Mouse (Mus musculus) hindbrain, embryonic 12.5 days (tissue): ENCODE results near the gene Maml3. TPM values are rescaled to one million over a fixed set of nuclear protein-coding genes. Genes with fewer than 3 reads are reported as not detected.
A peak's percentile ranks its signal among the peaks of the same experiment; 100 is the strongest.

Experiments used
- ATAC-seq: fragments of 200-750 bp; cut with Nextera tagmentation; 2 replicates; pipeline ENCODE4 v1.8.0; 2017; ENCODE audit warnings: moderate TSS enrichment; ENCODE audit not compliant: low FRiP score
- H3K27ac ChIP-seq: fragments of 300-500 bp; sonication (generic); 2 replicates; pipeline ENCODE4 v1.5.1; 2016; ENCODE audit warnings: mild to moderate bottlenecking
- H3K27me3 ChIP-seq: fragments of 300-500 bp; sonication (generic); 2 replicates; pipeline ENCODE4 v1.6.1; 2016; ENCODE audit warnings: mild to moderate bottlenecking
- H3K36me3 ChIP-seq: fragments of 300-500 bp; sonication (generic); 2 replicates; pipeline ENCODE4 v1.6.1; 2016; ENCODE audit warnings: mild to moderate bottlenecking
- H3K4me1 ChIP-seq: fragments of 300-500 bp; sonication (generic); 2 replicates; pipeline ENCODE4 v1.6.1; 2016
- H3K4me2 ChIP-seq: fragments of 300-500 bp; sonication (generic); replicated peaks from 2 replicates; pipeline ENCODE4 v1.6.1; 2016; ENCODE audit warnings: mild to moderate bottlenecking
- H3K4me3 ChIP-seq: fragments of 300-500 bp; sonication (generic); 2 replicates; pipeline ENCODE4 v1.5.1; 2016; ENCODE audit warnings: mild to moderate bottlenecking
- H3K9ac ChIP-seq: fragments of 300-500 bp; sonication (generic); 2 replicates; pipeline ENCODE4 v1.6.1; 2016; ENCODE audit warnings: mild to moderate bottlenecking, moderate library complexity
- H3K9me3 ChIP-seq: fragments of 300-500 bp; sonication (generic); replicated peaks from 2 replicates; pipeline ENCODE4 v1.6.1; 2016; ENCODE audit warnings: mild to moderate bottlenecking
- WGBS: fragments of 180-500 bp; shearing (Covaris S2); methylation state at CpG from one replicate; pipeline ENCODE4 v1.1.7; 2016; 5-methylcytosine and 5-hydroxymethylcytosine counted together
- polyA plus RNA-seq: library from polyadenylated mRNA; unstranded; fragments of >200 nt; fragmentation: Nextera tagmentation; extraction: Ambion mirVana; gene quantifications from 2 replicates; pipeline ENCODE4 v1.2.1, GENCODE M21; 2016

The Maml3 gene
- polyA plus RNA-seq, 1 experiment from 2014 or later, result 8.3 TPM

GRCm38 (mm10) chr3:52103531-52104181 is 1.2 kb downstream of the Maml3 start:
- Histone ChIP-seq H3K36me3 (no peaks in the 10 kb centered on the region), H3K4me1 (peaks cover 4% of the 10 kb centered on the region; the same call in 1 of the 2 replicates), H3K9me3 (no peaks in the 10 kb centered on the region), H3K4me3 (peak overlapping the region; percentile 88), H3K27ac (peak overlapping the region; percentile 99), H3K27me3 (no peaks in the 10 kb centered on the region), H3K9ac (peak overlapping the region; percentile 90), H3K4me2 (peak overlapping the region; percentile 83)
- no peak for ATAC-seq
- WGBS, result under 1% methylated on average over 55 of the region's 55 CpGs

- Histone ChIP-seq H3K27ac (peak overlapping the region; percentile 99), H3K4me2 (peak overlapping the region; percentile 83), H3K9me3 (no peaks in the 10 kb centered on the region), H3K27me3 (no peaks in the 10 kb centered on the region), H3K36me3 (no peaks in the 10 kb centered on the region), H3K4me3 (peak overlapping the region; percentile 88), H3K9ac (peak overlapping the region; percentile 90), H3K4me1 (peaks cover 4% of the 10 kb centered on the region; the same call in 1 of the 2 replicates)
- peak; percentile 83 for ATAC-seq
- WGBS, result under 1% methylated on average over 51 of the region's 52 CpGs
Measured at GRCm38 (mm10) chr3:52102601-52103530, 2.0 kb downstream of the Maml3 start.

DNA sequence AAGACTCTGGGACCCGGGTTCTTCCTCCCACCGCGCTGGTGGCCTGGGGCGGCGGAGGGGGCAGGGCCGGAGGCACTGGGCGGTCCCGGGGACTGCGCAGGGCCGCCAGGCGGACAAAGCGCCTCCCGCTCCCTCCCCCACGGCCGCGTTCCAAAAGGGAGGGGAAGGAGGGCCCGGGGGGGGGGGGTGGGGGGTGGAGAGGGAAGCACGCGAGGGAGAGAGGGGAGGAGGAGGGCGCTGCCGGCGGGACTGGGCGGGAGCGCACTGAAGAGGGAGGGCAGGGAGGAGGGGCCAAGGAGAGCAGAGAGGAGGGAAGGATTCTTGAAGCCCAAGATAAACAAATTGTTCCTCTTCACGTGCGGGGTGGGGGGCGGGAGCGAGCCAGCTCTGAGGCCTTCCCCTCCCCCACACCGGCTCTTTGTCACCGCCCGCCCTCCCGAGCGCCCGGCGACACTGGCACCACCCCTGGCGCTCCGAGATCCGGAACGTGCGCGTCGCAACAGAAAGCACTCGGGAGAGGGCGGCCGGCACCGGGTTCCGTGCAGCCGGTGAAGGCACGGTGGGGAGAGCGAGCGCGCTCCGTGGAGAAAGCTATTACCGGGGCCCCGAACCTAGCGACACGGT is 2.8 kb downstream of the Maml3 start:
- H3K27ac ChIP-seq, result peak overlapping the region; percentile 99
- WGBS, result 0% methylated on average over 29 of the region's 57 CpGs

GRCm38 (mm10) chr3:52101401-52101976 is 3.4 kb downstream of the Maml3 start:
- peak; percentile 49 for ATAC-seq
- Histone ChIP-seq H3K27me3 (no peaks in the 10 kb centered on the region), H3K27ac (peak overlapping the region; percentile 99), H3K4me3 (peak overlapping the region; percentile 88), H3K9me3 (no peaks in the 10 kb centered on the region), H3K4me2 (peak overlapping the region; percentile 83), H3K4me1 (peaks cover 7% of the 10 kb centered on the region; the same call in 1 of the 2 replicates), H3K9ac (peak overlapping the region; percentile 90), H3K36me3 (no peaks in the 10 kb centered on the region)
- WGBS, result 2% methylated on average over 14 of the region's 14 CpGs

More for the DNA sequence above, 2.8 kb downstream of the Maml3 start:
- H3K4me2 ChIP-seq, result peak overlapping the region; percentile 83
- peak overlapping the region; percentile 88 for H3K4me3 ChIP-seq
- peaks cover 4% of the 10 kb centered on the region; the same call in 1 of the 2 replicates for H3K4me1 ChIP-seq
- peak overlapping the region; percentile 90 for H3K9ac ChIP-seq
- peak; percentile 86 for ATAC-seq
- no peaks in the 10 kb centered on the region for H3K36me3 ChIP-seq
- H3K9me3 ChIP-seq, result no peaks in the 10 kb centered on the region
- no peaks in the 10 kb centered on the region for H3K27me3 ChIP-seq

GRCm38 (mm10) chr3:52100926-52101325 is 4.0 kb downstream of the Maml3 start:
- peak overlapping the region; percentile 88 for H3K4me3 ChIP-seq
- 46% methylated on average over 9 of the region's 9 CpGs for WGBS
- H3K27me3 ChIP-seq, result no peaks in the 10 kb centered on the region
- H3K4me2 ChIP-seq, result peak overlapping the region; percentile 83
- H3K9ac ChIP-seq, result peak overlapping the region; percentile 90; the same call in 1 of the 2 replicates
- ATAC-seq, result no peak
- H3K36me3 ChIP-seq, result no peaks in the 10 kb centered on the region
- H3K4me1 ChIP-seq, result peaks cover 7% of the 10 kb centered on the region; the same call in 1 of the 2 replicates
- H3K27ac ChIP-seq, result peak overlapping the region; percentile 99
- no peaks in the 10 kb centered on the region for H3K9me3 ChIP-seq

DNA sequence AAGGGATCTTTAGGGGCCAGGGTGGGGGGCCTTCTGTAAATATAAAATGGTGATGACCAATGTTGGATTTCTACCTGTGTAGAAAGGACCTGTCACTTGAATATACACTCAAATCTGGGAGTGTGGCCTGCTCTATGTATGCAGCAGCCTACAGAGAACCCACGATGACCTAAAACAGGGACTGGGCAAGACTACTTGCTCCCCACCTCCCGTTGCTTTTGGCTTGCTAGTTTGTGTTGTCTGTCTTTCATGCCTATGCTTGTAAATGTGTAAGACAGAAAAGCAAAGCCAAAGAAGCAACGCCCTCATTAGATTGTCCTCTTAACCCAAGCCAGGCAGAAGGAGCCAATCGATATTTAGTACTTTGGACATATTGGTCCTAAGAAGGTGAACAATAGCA is 4.6 kb downstream of the Maml3 start:
- no peak for ATAC-seq
- 78% methylated on average over 4 of the region's 4 CpGs for WGBS
- H3K36me3 ChIP-seq, result no peaks in the 10 kb centered on the region
- H3K27me3 ChIP-seq, result no peaks in the 10 kb centered on the region
- no peak overlapping the region for H3K27ac ChIP-seq
- peaks cover 4% of the 10 kb centered on the region; the same call in 1 of the 2 replicates for H3K4me1 ChIP-seq
- no peak overlapping the region for H3K4me2 ChIP-seq
- no peak overlapping the region for H3K9ac ChIP-seq
- no peak overlapping the region for H3K4me3 ChIP-seq
- H3K9me3 ChIP-seq, result no peaks in the 10 kb centered on the region

DNA sequence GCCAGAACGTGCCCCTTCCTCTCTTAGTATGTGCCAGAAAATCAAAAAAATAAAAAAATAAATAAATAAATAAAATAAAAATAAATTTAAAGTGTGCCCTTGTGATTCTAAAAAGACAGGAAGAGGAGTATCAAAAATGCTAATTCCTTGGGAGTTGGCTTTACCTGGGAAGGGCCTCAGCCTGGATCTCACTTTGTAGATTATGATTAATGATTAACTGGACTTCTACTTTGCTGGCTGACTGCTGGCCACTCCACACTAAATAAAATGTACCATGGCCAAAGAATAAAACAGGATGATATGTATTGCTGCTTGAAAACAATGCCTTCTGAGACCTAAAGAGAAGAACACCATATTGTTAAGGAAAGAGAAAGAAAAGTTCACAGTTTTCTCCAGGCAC is 5.6 kb downstream of the Maml3 start:
- Histone ChIP-seq H3K4me2 (no peak overlapping the region), H3K4me1 (peaks cover 3% of the 10 kb centered on the region; the same call in 1 of the 2 replicates), H3K9me3 (no peaks in the 10 kb centered on the region), H3K27ac (no peak overlapping the region), H3K27me3 (no peaks in the 10 kb centered on the region), H3K4me3 (no peak overlapping the region), H3K9ac (no peak overlapping the region), H3K36me3 (no peaks in the 10 kb centered on the region)
- 74% methylated on average over 1 of the region's 1 CpGs for WGBS
- ATAC-seq, result no peak

DNA sequence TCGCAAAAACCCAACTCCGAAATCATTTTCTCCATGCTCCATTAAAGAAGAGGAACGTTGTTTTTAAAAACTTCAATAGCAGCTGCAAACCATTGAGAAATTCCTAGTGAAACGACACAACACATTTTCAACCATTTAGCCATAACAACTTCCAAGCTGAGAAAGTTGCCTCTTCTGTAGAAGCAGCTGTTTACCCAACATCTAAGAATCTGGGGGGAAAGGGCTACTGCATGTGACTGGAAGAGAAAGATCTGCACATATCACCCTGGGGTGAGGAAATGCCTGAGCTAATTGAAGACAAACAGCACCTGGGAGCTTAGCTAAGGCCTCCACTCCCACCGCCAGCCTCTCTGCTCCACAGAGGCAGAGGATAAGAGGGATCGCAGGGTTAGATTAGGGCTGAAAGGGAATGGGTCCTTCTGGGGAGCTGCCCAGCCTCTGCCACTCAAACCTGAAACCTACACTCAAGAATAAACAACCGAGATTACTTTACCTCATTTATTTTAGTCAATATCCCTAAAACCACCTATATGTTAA is 13.5 kb downstream of the Maml3 start:
- Histone ChIP-seq H3K27ac (no peak overlapping the region; the same call in 1 of the 2 replicates), H3K9ac (no peak overlapping the region)
- ATAC-seq, result no peak

DNA sequence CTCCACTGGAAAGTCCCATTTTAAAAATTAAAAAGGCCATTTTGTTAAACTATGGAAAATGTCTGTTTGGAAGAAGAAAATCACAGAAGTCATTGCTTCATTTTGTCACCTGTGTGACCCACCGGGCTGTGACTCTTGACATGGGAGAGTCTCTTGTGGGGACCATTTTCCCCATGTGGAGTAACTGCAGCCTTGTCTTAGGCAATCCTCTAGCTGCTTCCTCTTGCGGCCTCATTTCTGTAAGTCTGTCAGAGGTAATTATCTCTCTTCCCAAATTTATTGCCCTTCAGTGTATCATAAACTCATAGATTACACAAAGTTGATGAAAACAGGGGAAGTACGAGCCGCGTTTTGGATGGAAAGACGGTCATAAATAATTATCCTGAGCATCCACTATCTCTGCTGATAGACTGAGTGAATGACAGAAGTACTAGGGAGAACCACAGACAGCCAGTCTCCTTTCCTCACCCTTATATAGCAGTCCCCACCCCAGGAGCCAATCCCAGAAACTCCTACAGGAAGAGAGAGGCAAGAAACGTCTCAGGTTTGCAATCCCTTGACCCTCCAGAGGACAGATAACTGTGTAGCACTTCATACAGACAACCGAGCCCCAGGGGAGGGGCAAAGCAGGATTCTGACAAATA is 14.5 kb downstream of the Maml3 start:
- WGBS, result 78% methylated on average over 8 of the region's 8 CpGs
- ATAC-seq, result no peak
- H3K27me3 ChIP-seq, result no peaks in the 10 kb centered on the region
- H3K9ac ChIP-seq, result no peak overlapping the region
- H3K4me1 ChIP-seq, result peaks cover 33% of the 10 kb centered on the region
- no peaks in the 10 kb centered on the region for H3K9me3 ChIP-seq
- H3K36me3 ChIP-seq, result no peaks in the 10 kb centered on the region
- H3K4me2 ChIP-seq, result no peak overlapping the region
- no peak overlapping the region for H3K27ac ChIP-seq
- H3K4me3 ChIP-seq, result no peak overlapping the region

More for the DNA sequence above, 13.5 kb downstream of the Maml3 start:
- 51% methylated on average over 7 of the region's 7 CpGs for WGBS
- H3K4me3 ChIP-seq, result no peak overlapping the region
- no peaks in the 10 kb centered on the region for H3K9me3 ChIP-seq
- H3K27me3 ChIP-seq, result no peaks in the 10 kb centered on the region
- H3K36me3 ChIP-seq, result no peaks in the 10 kb centered on the region
- no peak overlapping the region for H3K4me2 ChIP-seq
- peaks cover 33% of the 10 kb centered on the region for H3K4me1 ChIP-seq

DNA sequence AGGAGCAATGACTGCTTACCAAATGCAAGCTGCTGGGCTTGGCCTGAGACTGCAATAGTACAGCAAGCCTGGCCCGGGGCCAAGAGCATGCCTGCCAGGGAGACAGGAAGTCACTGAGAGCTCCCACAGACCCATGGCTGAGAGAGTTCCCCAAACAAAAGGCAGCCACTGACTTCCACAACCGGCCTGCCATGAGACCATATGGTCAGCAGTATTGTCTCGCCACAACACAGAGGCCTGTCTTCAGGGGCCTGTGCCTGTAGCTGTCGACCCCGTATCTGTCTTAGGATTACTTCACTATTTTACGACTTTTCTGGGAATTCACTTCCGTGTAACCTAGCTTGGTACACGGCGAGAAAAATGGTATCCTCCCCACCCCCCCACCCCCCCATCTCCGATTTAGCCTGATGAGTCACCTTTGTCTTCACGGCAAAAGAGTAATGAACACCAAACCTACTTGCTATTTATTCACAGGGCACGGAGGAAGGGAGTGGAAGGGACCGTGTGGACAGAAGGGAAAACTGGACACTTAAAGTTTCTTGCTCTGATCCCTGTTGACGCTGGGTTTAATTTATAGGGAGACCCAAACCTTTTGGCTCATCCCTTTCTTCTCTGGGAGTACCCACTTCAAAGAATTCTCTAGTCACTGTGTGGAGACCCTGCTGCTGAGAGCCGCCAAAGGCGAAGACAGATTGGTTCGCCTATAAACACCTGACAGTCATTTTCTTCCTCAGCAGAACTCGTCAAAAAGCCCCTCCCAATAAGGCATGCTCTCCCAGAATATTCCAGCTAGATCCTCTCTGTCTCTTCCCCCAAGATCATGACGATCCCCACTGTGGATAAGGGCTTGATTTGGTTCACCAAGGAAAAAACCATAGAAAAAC is 16.2 kb downstream of the Maml3 start:
- 17% methylated on average over 19 of the region's 19 CpGs for WGBS
- Histone ChIP-seq H3K4me3 (no peak overlapping the region), H3K9ac (peak overlapping the region; percentile 8; the same call in 1 of the 2 replicates), H3K27me3 (no peaks in the 10 kb centered on the region), H3K36me3 (no peaks in the 10 kb centered on the region), H3K27ac (peak overlapping the region; percentile 89), H3K4me2 (peak overlapping the region; percentile 29), H3K9me3 (no peaks in the 10 kb centered on the region), H3K4me1 (peaks cover 33% of the 10 kb centered on the region)
- peak; percentile 92 for ATAC-seq
